Mouse (Mus musculus) heart, adult 2 months (tissue): ENCODE measurements around the gene Rcbtb2.

Experiments used
- CTCF ChIP-seq: fragments of 200-600 bp; IDR thresholded peaks from 2 replicates; pipeline ENCODE4 v1.8.1; 2022; ENCODE audit warnings: antibody characterized with exemption, mild to moderate bottlenecking, moderate library complexity
- POLR2A ChIP-seq: fragments of 200-500 bp; IDR thresholded peaks from 2 replicates; pipeline ENCODE4 v1.6.1; 2011; ENCODE audit warnings: mild to moderate bottlenecking, low read depth, low read length, control low read depth; ENCODE audit not compliant: insufficient read depth

DNA sequence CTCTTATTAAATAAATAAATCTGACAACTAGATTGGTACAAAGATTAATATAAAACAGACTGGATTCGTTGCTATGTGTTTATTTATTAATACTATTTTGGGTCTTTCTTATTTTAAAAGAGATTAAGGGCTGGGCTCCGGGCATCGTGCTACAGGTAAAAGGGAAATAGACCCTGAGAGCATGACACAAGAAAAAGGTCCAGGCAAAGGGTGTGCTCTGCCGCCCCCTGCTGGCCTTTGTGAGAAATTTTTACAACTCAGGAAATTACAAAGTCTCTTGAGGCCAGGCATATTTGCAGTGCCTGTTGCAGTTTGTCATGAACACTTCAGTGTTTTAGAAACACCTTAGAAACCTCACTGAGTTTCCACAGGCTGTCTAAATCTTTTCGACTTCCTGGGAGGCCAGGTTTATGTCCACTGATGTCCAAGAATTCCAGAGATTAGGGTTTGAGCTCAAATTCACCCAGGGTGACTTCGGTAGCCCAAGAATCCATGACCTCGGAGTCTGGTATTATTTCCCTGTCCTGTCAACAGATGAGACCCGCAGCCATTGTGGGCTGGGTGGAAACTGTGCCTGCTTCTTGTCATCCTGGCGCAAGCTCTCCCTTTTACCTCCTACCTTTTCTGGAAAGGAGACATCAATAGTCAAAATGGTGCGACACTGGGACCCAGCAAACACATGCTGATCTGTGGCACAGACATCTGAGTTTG, 24.0 kb upstream of the Rcbtb2 start:
- peak; percentile 86 for TF ChIP-seq CTCF
- no peak for TF ChIP-seq POLR2A
